Mouse (Mus musculus): ENCODE results near the gene Rai2.

- TF ChIP-seq POLR2A (IDR thresholded peaks at IDR 0.05; ENCODE audit: low read depth, low read length) (no peak), CTCF (conservative IDR thresholded peaks at IDR 0.05; ENCODE audit: insufficient read depth, insufficient read length, low read depth, low read length) (no peak)
These were observed 6.5 kb downstream of the Rai2 start for GRCm38 (mm10) chrX:161723391-161723808.

All from kidney, adult 2 months (tissue).